Mouse (Mus musculus) myocyte (in vitro differentiated cells): ENCODE results near the gene Irf2bp2.

Experiments
- CEBPB ChIP-seq: IDR thresholded peaks from 2 replicates; pipeline ENCODE4 v1.6.1; 2011; ENCODE audit warnings: mild to moderate bottlenecking, moderate library complexity; ENCODE audit not compliant: poor library complexity, insufficient read depth, severe bottlenecking
- E2F4 ChIP-seq: IDR thresholded peaks from one replicate; pipeline ENCODE4 v1.6.1; 2011; ENCODE audit warnings: mild to moderate bottlenecking, control low read depth, moderate library complexity; ENCODE audit not compliant: insufficient read depth
- MAX ChIP-seq: IDR thresholded peaks from one replicate; pipeline ENCODE4 v1.6.1; 2011; ENCODE audit warnings: low read depth, mild to moderate bottlenecking, control low read depth
- MYOD1 ChIP-seq, 3 experiments: IDR thresholded peaks; one replicate each; pipeline ENCODE4 v1.6.1; 2011; ENCODE audit warnings: control low read depth in 2 of 3, low read depth in 2 of 3, mild to moderate bottlenecking in 2 of 3, moderate library complexity in 1 of 3; ENCODE audit not compliant: insufficient read length in 2 of 3, control insufficient read depth in 1 of 3
- MYOG ChIP-seq, 3 experiments: IDR thresholded peaks; one replicate each; pipeline ENCODE4 v1.6.1; 2011; ENCODE audit warnings: control low read depth in 2 of 3, low read depth in 2 of 3, mild to moderate bottlenecking in 2 of 3; ENCODE audit not compliant: insufficient read length in 2 of 3, control insufficient read depth in 1 of 3, insufficient read depth in 1 of 3
- POLR2A ChIP-seq: IDR thresholded peaks from one replicate; pipeline ENCODE4 v1.6.1; 2011; ENCODE audit warnings: low read depth, mild to moderate bottlenecking, control low read depth, moderate library complexity; ENCODE audit not compliant: insufficient read length
- POLR2AphosphoS2 ChIP-seq: IDR thresholded peaks from one replicate; pipeline ENCODE4 v1.6.1; 2011; ENCODE audit warnings: low read depth, control low read depth; ENCODE audit not compliant: insufficient read length
- REST ChIP-seq: IDR thresholded peaks from one replicate; pipeline ENCODE4 v1.6.1; 2011; ENCODE audit warnings: mild to moderate bottlenecking, control low read depth, moderate library complexity; ENCODE audit not compliant: insufficient read depth, insufficient read length
- SRF ChIP-seq: IDR thresholded peaks from one replicate; pipeline ENCODE4 v1.6.1; 2011; ENCODE audit warnings: low read depth; ENCODE audit not compliant: control insufficient read depth, insufficient read length
- TCF12 ChIP-seq: IDR thresholded peaks from one replicate; pipeline ENCODE4 v1.6.1; 2011; ENCODE audit warnings: mild to moderate bottlenecking, control low read depth; ENCODE audit not compliant: poor library complexity, insufficient read depth, severe bottlenecking
- TCF3 ChIP-seq: IDR thresholded peaks from one replicate; pipeline ENCODE4 v1.6.1; 2011; ENCODE audit warnings: low read depth, control low read depth; ENCODE audit not compliant: insufficient read length
- USF1 ChIP-seq: IDR thresholded peaks from one replicate; pipeline ENCODE4 v1.6.1; 2011; ENCODE audit warnings: low read depth, mild to moderate bottlenecking, control low read depth, moderate library complexity

GRCm38 (mm10) chr8:126573079-126573694, 20.6 kb downstream of the Irf2bp2 start:
- TF ChIP-seq USF1 (no peak), POLR2A (no peak), MAX (no peak), TCF3 (no peak), E2F4 (no peak), CEBPB (no peak), REST (no peak), MYOD1 (IDR thresholded peaks at IDR 0.05; ENCODE audit: control insufficient read depth in 1 of 3, insufficient read length in 2 of 3, low read depth in 2 of 3) (no peak), TCF12 (no peak), POLR2AphosphoS2 (no peak), MYOG (IDR thresholded peaks at IDR 0.05; ENCODE audit: control insufficient read depth in 1 of 3, insufficient read depth in 1 of 3, insufficient read length in 2 of 3, low read depth in 2 of 3) (no peak), SRF (no peak)
